Mouse (Mus musculus) MEL (cell line): ENCODE measurements around the gene Mst1. TPM values are rescaled to one million over a fixed set of nuclear protein-coding genes. Genes with fewer than 3 reads are reported as not detected.

Experiments used
- DNase-seq: peaks from one replicate; pipeline ENCODE4 v3.0.0; 2011; ENCODE audit warnings: low read depth, low spot score
- H3K27ac ChIP-seq: 2 replicates; pipeline ENCODE4 v1.5.1; 2012; ENCODE audit warnings: low read depth, mild to moderate bottlenecking, control low read depth, low read length, moderate library complexity; ENCODE audit not compliant: control insufficient read depth
- H3K27me3 ChIP-seq, 2 experiments: fragments of 150-350 bp in 1 of 2; sonication (generic) in 1 of 2; 2 replicates each; pipeline ENCODE4 v1.6.1; 2012; ENCODE audit warnings: low read length in 2 of 2, mild to moderate bottlenecking in 2 of 2, improper control_type of control experiment in 1 of 2, moderate library complexity in 1 of 2; ENCODE audit not compliant: insufficient read depth in 2 of 2, control insufficient read depth in 1 of 2
- H3K36me3 ChIP-seq, 2 experiments: 2 replicates each; pipeline ENCODE4 v1.6.1; 2012 to 2014; ENCODE audit warnings: low read length in 2 of 2, improper control_type of control experiment in 1 of 2, inconsistent platforms in 1 of 2, mild to moderate bottlenecking in 1 of 2; ENCODE audit not compliant: insufficient read depth in 2 of 2, control insufficient read depth in 1 of 2
- H3K4me1 ChIP-seq, 2 experiments: fragments of 150-350 bp in 1 of 2; sonication (generic) in 1 of 2; 2 replicates each; pipeline ENCODE4 v1.6.1; 2012; ENCODE audit warnings: low read length in 2 of 2, improper control_type of control experiment in 1 of 2, mild to moderate bottlenecking in 1 of 2; ENCODE audit not compliant: insufficient read depth in 2 of 2, control insufficient read depth in 1 of 2
- H3K4me3 ChIP-seq, 2 experiments: fragments of 150-350 bp in 1 of 2; sonication (generic) in 1 of 2; 2 replicates each; pipeline ENCODE4 v1.5.1; 2012; ENCODE audit warnings: low read depth in 2 of 2, low read length in 2 of 2, mild to moderate bottlenecking in 2 of 2, moderate library complexity in 2 of 2, control low read depth in 1 of 2, improper control_type of control experiment in 1 of 2; ENCODE audit not compliant: control insufficient read depth in 1 of 2, insufficient read depth in 1 of 2
- H3K79me2 ChIP-seq: 2 replicates; pipeline ENCODE4 v1.6.1; 2012; ENCODE audit warnings: mild to moderate bottlenecking, low read length, moderate library complexity; ENCODE audit not compliant: control insufficient read depth, poor library complexity, insufficient read depth
- H3K9ac ChIP-seq: 2 replicates; pipeline ENCODE4 v1.6.1; 2012; ENCODE audit warnings: low read depth, mild to moderate bottlenecking, control low read depth, low read length, moderate library complexity; ENCODE audit not compliant: control insufficient read depth, poor library complexity, severe bottlenecking
- H3K9me3 ChIP-seq: fragments of 150-350 bp; sonication (generic); replicated peaks from 2 replicates; pipeline ENCODE4 v1.6.1; 2012; ENCODE audit warnings: mild to moderate bottlenecking, low read length, improper control_type of control experiment, moderate library complexity; ENCODE audit not compliant: insufficient read depth
- BHLHE40 ChIP-seq: IDR thresholded peaks from 2 replicates; pipeline ENCODE4 v1.6.1; 2012; ENCODE audit warnings: low read depth, mild to moderate bottlenecking, inconsistent platforms, low read length, improper control_type of control experiment, borderline replicate concordance
- CHD2 ChIP-seq: IDR thresholded peaks from 2 replicates; pipeline ENCODE4 v1.6.1; 2011; ENCODE audit warnings: low read length, improper control_type of control experiment
- E2F4 ChIP-seq: IDR thresholded peaks from 2 replicates; pipeline ENCODE4 v1.6.1; 2011; ENCODE audit warnings: low read depth, low read length, improper control_type of control experiment, borderline replicate concordance
- EP300 ChIP-seq, 2 experiments: IDR thresholded peaks; 2 replicates each; pipeline ENCODE4 v1.6.1; 2011; ENCODE audit warnings: improper control_type of control experiment in 2 of 2, low read length in 2 of 2, low read depth in 1 of 2, mild to moderate bottlenecking in 1 of 2
- GATA1 ChIP-seq: IDR thresholded peaks from 2 replicates; pipeline ENCODE4 v1.6.1; 2011; ENCODE audit warnings: low read depth, low read length, improper control_type of control experiment
- MAFK ChIP-seq: IDR thresholded peaks from 2 replicates; pipeline ENCODE4 v1.6.1; 2011; ENCODE audit warnings: low read depth, mild to moderate bottlenecking, low read length, improper control_type of control experiment, borderline replicate concordance
- MAX ChIP-seq: IDR thresholded peaks from 2 replicates; pipeline ENCODE4 v1.6.1; 2011; ENCODE audit warnings: low read length, improper control_type of control experiment
- NELFE ChIP-seq: IDR thresholded peaks from 2 replicates; pipeline ENCODE4 v1.6.1; 2011; ENCODE audit warnings: low read depth, low read length, improper control_type of control experiment
- NRF1 ChIP-seq: IDR thresholded peaks from 2 replicates; pipeline ENCODE4 v1.6.1; 2014; ENCODE audit warnings: low read depth, mild to moderate bottlenecking, inconsistent platforms, low read length, improper control_type of control experiment, moderate library complexity; ENCODE audit not compliant: poor library complexity, insufficient read depth, severe bottlenecking
- POLR2AphosphoS5 ChIP-seq: IDR thresholded peaks from 2 replicates; pipeline ENCODE4 v1.6.1; 2012; ENCODE audit warnings: low read depth, borderline replicate concordance, mild to moderate bottlenecking, inconsistent platforms, low read length, moderate library complexity, mixed read lengths
- RAD21 ChIP-seq: IDR thresholded peaks from 2 replicates; pipeline ENCODE4 v1.6.1; 2011; ENCODE audit warnings: mild to moderate bottlenecking, low read depth, low read length, improper control_type of control experiment
- SIN3A ChIP-seq: IDR thresholded peaks from 2 replicates; pipeline ENCODE4 v1.6.1; 2012; ENCODE audit warnings: low read length, improper control_type of control experiment, inconsistent platforms
- TAL1 ChIP-seq: IDR thresholded peaks from 2 replicates; pipeline ENCODE4 v1.6.1; 2012; ENCODE audit warnings: mild to moderate bottlenecking, inconsistent platforms, low read length, moderate library complexity, mixed read lengths
- TBP ChIP-seq: IDR thresholded peaks from 2 replicates; pipeline ENCODE4 v1.8.0; 2011; ENCODE audit warnings: low read depth, low read length, improper control_type of control experiment
- ZNF384 ChIP-seq: IDR thresholded peaks from 2 replicates; pipeline ENCODE4 v1.6.1; 2012; ENCODE audit warnings: low read depth, mild to moderate bottlenecking, inconsistent platforms, low read length, improper control_type of control experiment
- polyA plus RNA-seq, 2 experiments: library from polyadenylated mRNA; stranded (reverse) in 1 of 2; unstranded in 1 of 2; fragments of >175 nt in 1 of 2; fragments of >200 nt in 1 of 2; gene quantifications; 2 replicates each; pipeline versions ENCODE4 v1.2.1 to v1.2.4; 2012; ENCODE audit warnings: low replicate concordance in 2 of 2, low read depth in 1 of 2; ENCODE audit not compliant: insufficient read length in 2 of 2, insufficient read depth in 1 of 2, missing spikeins in 1 of 2
- total RNA-seq: library from RNA; depleted of rRNA; stranded (reverse); fragments of 300-350 nt; gene quantifications from 2 replicates; pipeline ENCODE4 v1.2.3, GENCODE M21; 2012

Mst1 gene
- total and polyA plus RNA-seq, 3 experiments, result 1.6 to 10.0 TPM; not detected in 1

- peaks cover 0 to 19% of the 10 kb centered on the region in 2 experiments; a peak in 2 of 4 replicates for H3K36me3 ChIP-seq
Observed at GRCm38 (mm10) chr9:108117143-108117542, 36.9 kb downstream of the Mst1 start.

GRCm38 (mm10) chr9:108119891-108120411 lies 39.7 kb downstream of the Mst1 start:
- Histone ChIP-seq H3K27me3 (no peaks in the 10 kb centered on the region), H3K79me2 (no peaks in the 10 kb centered on the region), H3K9me3 (no peaks in the 10 kb centered on the region), H3K9ac (peak overlapping the region; percentile 43), H3K4me3 (no peak overlapping the region)
- DNase-seq, result peak; percentile 63
- TF ChIP-seq EP300 (IDR thresholded peaks at IDR 0.05; ENCODE audit: low read depth in 1 of 2, low read length in 2 of 2) (no peak), SIN3A (no peak), NRF1 (no peak), POLR2AphosphoS5 (no peak), E2F4 (no peak), RAD21 (no peak), CHD2 (no peak), BHLHE40 (no peak), ZNF384 (no peak)
- TF ChIP-seq, all 39 proteins: peak for 0
- peak overlapping the region; percentile 36 for H3K27ac ChIP-seq
- H3K4me1 ChIP-seq, result peaks cover 0 to 22% of the 10 kb centered on the region in 2 experiments; a peak in 3 of 4 replicates
- peaks cover 0 to 19% of the 10 kb centered on the region in 2 experiments; a peak in 2 of 4 replicates for H3K36me3 ChIP-seq

More at GRCm38 (mm10) chr9:108117143-108117542, 36.9 kb downstream of the Mst1 start:
- no peak overlapping the region for H3K4me3 ChIP-seq
- no peak overlapping the region for H3K27ac ChIP-seq
- H3K27me3 ChIP-seq, result no peaks in the 10 kb centered on the region
- no peaks in the 10 kb centered on the region for H3K9me3 ChIP-seq
- H3K9ac ChIP-seq, result no peak overlapping the region
- H3K79me2 ChIP-seq, result no peaks in the 10 kb centered on the region
- H3K4me1 ChIP-seq, result peaks cover 0 to 22% of the 10 kb centered on the region in 2 experiments; a peak in 3 of 4 replicates
- TF ChIP-seq MAFK (no peak), TBP (no peak), GATA1 (no peak), TAL1 (no peak)
- TF ChIP-seq, all 39 proteins: peak for 0
- no peak for DNase-seq

- no peak overlapping the region; the same call in 1 of the 2 replicates for H3K9ac ChIP-seq
- no peaks in the 10 kb centered on the region for H3K27me3 ChIP-seq
- H3K9me3 ChIP-seq, result no peaks in the 10 kb centered on the region
- H3K79me2 ChIP-seq, result no peaks in the 10 kb centered on the region
- peak; percentile 52 for DNase-seq
- TF ChIP-seq TBP (peak; percentile 88), NELFE (no peak), MAX (0 out of 2 replicates have a peak, but pooled peaks have one; percentile 16), EP300 (IDR thresholded peaks at IDR 0.05; ENCODE audit: low read depth in 1 of 2, low read length in 2 of 2) (peak in 1 of 2 experiments; percentile 20; a peak in 1 of 4 replicates)
- peak overlapping the region; percentile 52 for H3K27ac ChIP-seq
- H3K4me1 ChIP-seq, result peaks cover 0 to 22% of the 10 kb centered on the region in 2 experiments; a peak in 3 of 4 replicates
- H3K36me3 ChIP-seq, result peaks cover 0 to 19% of the 10 kb centered on the region in 2 experiments; a peak in 2 of 4 replicates
- no peak overlapping the region for H3K4me3 ChIP-seq
Observed at GRCm38 (mm10) chr9:108120671-108121070, 40.4 kb downstream of the Mst1 start.
